Mouse (Mus musculus) ES-Bruce4 (cell line): Measurements from ENCODE around the gene Supt20.

Experiments
- CTCF ChIP-seq: IDR thresholded peaks from one replicate; pipeline ENCODE4 v1.8.1; 2011; ENCODE audit warnings: low read depth, low read length
- POLR2A ChIP-seq: IDR thresholded peaks from one replicate; pipeline ENCODE4 v1.8.1; 2011; ENCODE audit warnings: low read length; ENCODE audit not compliant: insufficient read depth

- no peak for TF ChIP-seq CTCF
- no peak for TF ChIP-seq POLR2A
Observed at GRCm38 (mm10) chr3:54672557-54673529, 19.8 kb upstream of the Supt20 start.
